Mouse (Mus musculus): ENCODE data around the gene Hspa1l.

Hspa1l gene

GRCm38 (mm10) chr17:35024691-35025488 lies 52.4 kb downstream of the Hspa1l start:
- DNase-seq (ENCODE audit: low spot score): no peak

GRCm38 (mm10) chr17:35026206-35026605 lies 53.7 kb downstream of the Hspa1l start:
- DNase-seq (ENCODE audit: low spot score): no peak

- DNase-seq (ENCODE audit: low spot score): peak; percentile 58
Observed at GRCm38 (mm10) chr17:35027277-35028068, 55.0 kb downstream of the Hspa1l start, which contains the start of gene Sapcd1. Sapcd1 (minus strand) TSS chr17:35028016.

DNA sequence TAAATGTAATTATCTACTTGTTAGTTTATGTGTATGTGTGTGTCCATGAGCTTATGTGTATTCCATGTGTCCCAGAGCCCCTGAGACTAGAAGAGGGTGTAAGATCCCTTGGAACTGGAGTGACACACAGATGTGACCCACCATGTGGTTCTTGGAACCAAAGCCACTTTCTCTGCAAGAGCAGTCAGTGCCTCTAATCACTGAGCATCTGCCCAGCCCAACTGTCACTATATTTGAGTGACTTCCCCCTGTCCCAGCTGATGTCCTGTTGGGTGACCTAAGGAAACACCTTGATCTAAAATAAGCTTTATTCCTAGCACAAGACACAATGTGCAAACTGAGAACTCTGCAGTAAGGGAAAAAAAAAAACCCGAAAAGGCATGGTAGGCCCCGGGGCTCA lies 55.8 kb downstream of the Hspa1l start:
- DNase-seq (ENCODE audit: low spot score): no peak

Data from left cerebral cortex, adult 11 months (tissue).